Mouse (Mus musculus): Measurements from ENCODE around the gene Ahnak.
"Not testable (repeated sequence)": the region's sequence is repeated elsewhere in the genome, so short reads cannot be mapped to it uniquely, and the experiment has no call there.

Ahnak gene

GRCm38 (mm10) chr19:8989066-8989566, at the start of gene Ahnak:
Ahnak (plus strand) TSS chr19:8989284.
- peak; percentile 48 for DNase-seq

GRCm38 (mm10) chr19:8940526-8941133, 48.5 kb upstream of the Ahnak start:
- no peak for DNase-seq

- no peak for DNase-seq
Observed at GRCm38 (mm10) chr19:8941136-8941514, 48.0 kb upstream of the Ahnak start.

- peak; percentile 98 for DNase-seq
Observed at GRCm38 (mm10) chr19:8941515-8942217, 47.4 kb upstream of the Ahnak start, which contains the start of gene Mta2. Mta2 (plus strand) TSS chr19:8941875.

GRCm38 (mm10) chr19:8942276-8942964, 46.7 kb upstream of the Ahnak start:
- DNase-seq = no peak

- no peak for DNase-seq
Observed at GRCm38 (mm10) chr19:8943047-8943446, 46.0 kb upstream of the Ahnak start.

- DNase-seq = no peak
Observed at GRCm38 (mm10) chr19:8944062-8944461, 45.0 kb upstream of the Ahnak start.

- peak; percentile 83 for DNase-seq
Observed at GRCm38 (mm10) chr19:8944750-8945149, 44.3 kb upstream of the Ahnak start.

GRCm38 (mm10) chr19:8945251-8945650, 43.8 kb upstream of the Ahnak start:
- no peak for DNase-seq

- no peak for DNase-seq
Observed at GRCm38 (mm10) chr19:8946929-8947328, 42.2 kb upstream of the Ahnak start.

- no peak for DNase-seq
Observed at GRCm38 (mm10) chr19:8950190-8950589, 38.9 kb upstream of the Ahnak start.

- no peak for DNase-seq
Observed at GRCm38 (mm10) chr19:8952241-8952640, 36.8 kb upstream of the Ahnak start.

GRCm38 (mm10) chr19:8953135-8954039, 35.7 kb upstream of the Ahnak start, which contains the start of gene Tut1:
Tut1 (plus strand) TSS chr19:8953847.
- DNase-seq = peak; percentile 98

GRCm38 (mm10) chr19:8954171-8954570, 34.9 kb upstream of the Ahnak start:
- DNase-seq = peak; percentile 6

- no peak for DNase-seq
Observed at GRCm38 (mm10) chr19:8962256-8962655, 26.8 kb upstream of the Ahnak start.

- no peak for DNase-seq
Observed at GRCm38 (mm10) chr19:8965075-8965474, 24.0 kb upstream of the Ahnak start.

GRCm38 (mm10) chr19:8965771-8966170, 23.3 kb upstream of the Ahnak start:
- DNase-seq = no peak

- no peak for DNase-seq
Observed at GRCm38 (mm10) chr19:8966198-8966589, 22.9 kb upstream of the Ahnak start.

- DNase-seq = peak; percentile 100
Observed at GRCm38 (mm10) chr19:8966590-8967372, 22.3 kb upstream of the Ahnak start, which contains the start of gene Eef1g. Eef1g (plus strand) TSS chr19:8967041.

GRCm38 (mm10) chr19:8967373-8967743, 21.7 kb upstream of the Ahnak start:
- DNase-seq = no peak

GRCm38 (mm10) chr19:8967893-8968292, 21.2 kb upstream of the Ahnak start:
- no peak for DNase-seq

GRCm38 (mm10) chr19:8972491-8972890, 16.6 kb upstream of the Ahnak start:
- not testable (repeated sequence) for DNase-seq

Data from retina, postnatal 1 day (tissue).